Mouse (Mus musculus) neutrophil, adult 5-6 weeks (primary cell): ENCODE measurements around the gene Ndufa8. TPM values are rescaled to one million over a fixed set of nuclear protein-coding genes. Genes with fewer than 3 reads are reported as not detected.

Source experiments
- ATAC-seq: fragments of 151-379, 151-347 bp; 2 replicates; pipeline ENCODE4 v1.8.0; 2017; ENCODE audit warnings: mild to moderate bottlenecking, moderate TSS enrichment; ENCODE audit not compliant: insufficient number of reproducible peaks, poor library complexity, low FRiP score, severe bottlenecking; ENCODE audit errors: extremely low read depth
- total RNA-seq: library from RNA; stranded (forward); fragments of 200-1000 nt; gene quantifications from 2 replicates; pipeline ENCODE4 v1.2.3, GENCODE M21; 2017

The Ndufa8 gene
- total RNA-seq, 1 experiment from 2014 or later: 24.8 TPM

- ATAC-seq: no peak
These were observed 50.8 kb downstream of the Ndufa8 start for GRCm38 (mm10) chr2:35998416-35998815.

- ATAC-seq: no peak
These were observed 52.5 kb downstream of the Ndufa8 start for GRCm38 (mm10) chr2:35996753-35997152.

- ATAC-seq: no peak
These were observed 54.9 kb downstream of the Ndufa8 start for GRCm38 (mm10) chr2:35994303-35994702.

GRCm38 (mm10) chr2:35993481-35993880 lies 55.7 kb downstream of the Ndufa8 start:
- ATAC-seq: no peak

- no peak for ATAC-seq
These were observed 56.9 kb downstream of the Ndufa8 start for GRCm38 (mm10) chr2:35992259-35992658.

Other genes starting within 250 kb of the Ndufa8 start
- gene Ttll11, start 69.5 kb downstream of the Ndufa8 start, total RNA-seq: 0.25 and 3.4 TPM in 2 replicates
- gene Morn5, start 52 bp upstream of the Ndufa8 start, total RNA-seq: not detected in 2 replicates
- gene Lhx6, start 56.0 kb upstream of the Ndufa8 start, total RNA-seq: not detected in 2 replicates
- gene Mrrf, start 87.0 kb upstream of the Ndufa8 start, total RNA-seq: 5.6 and 11.2 TPM in 2 replicates
- gene Rbm18, start 87.4 kb upstream of the Ndufa8 start, total RNA-seq: 30.1 and 31.4 TPM in 2 replicates
- gene Ptgs1, start 181.0 kb upstream of the Ndufa8 start, total RNA-seq: 8.3 and 9.9 TPM in 2 replicates